Mouse (Mus musculus): ENCODE results near the gene Cldn10.

Cldn10 gene

GRCm38 (mm10) chr14:118862253-118862652 is 74.5 kb downstream of the Cldn10 start:
- no peak for DNase-seq (ENCODE audit: low read depth in 1 of 2, low spot score in 2 of 2)

- no peak for DNase-seq (ENCODE audit: low read depth in 1 of 2, low spot score in 2 of 2)
Observed at GRCm38 (mm10) chr14:118864905-118865304, 77.2 kb downstream of the Cldn10 start.

- DNase-seq (ENCODE audit: low read depth in 1 of 2, low spot score in 2 of 2) = no peak
Observed at GRCm38 (mm10) chr14:118866014-118866811, 78.5 kb downstream of the Cldn10 start.

- DNase-seq (ENCODE audit: low read depth in 1 of 2, low spot score in 2 of 2) = no peak
Observed at GRCm38 (mm10) chr14:118867366-118867765, 79.7 kb downstream of the Cldn10 start.

GRCm38 (mm10) chr14:118868102-118868724 is 80.5 kb downstream of the Cldn10 start:
- DNase-seq (ENCODE audit: low read depth in 1 of 2, low spot score in 2 of 2) = no peak

- DNase-seq (ENCODE audit: low read depth in 1 of 2, low spot score in 2 of 2) = no peak
Observed at GRCm38 (mm10) chr14:118869712-118870111, 82.0 kb downstream of the Cldn10 start.

GRCm38 (mm10) chr14:118874126-118874525 is 86.4 kb downstream of the Cldn10 start:
- DNase-seq (ENCODE audit: low read depth in 1 of 2, low spot score in 2 of 2) = no peak

- DNase-seq (ENCODE audit: low read depth in 1 of 2, low spot score in 2 of 2) = no peak
Observed at GRCm38 (mm10) chr14:118874786-118875415, 87.2 kb downstream of the Cldn10 start.

- DNase-seq (ENCODE audit: low read depth in 1 of 2, low spot score in 2 of 2) = no peak
Observed at GRCm38 (mm10) chr14:118878346-118878910, 90.7 kb downstream of the Cldn10 start.

GRCm38 (mm10) chr14:118880696-118881095 is 93.0 kb downstream of the Cldn10 start:
- no peak for DNase-seq (ENCODE audit: low read depth in 1 of 2, low spot score in 2 of 2)

- no peak for DNase-seq (ENCODE audit: low read depth in 1 of 2, low spot score in 2 of 2)
Observed at GRCm38 (mm10) chr14:118883344-118884249, 95.9 kb downstream of the Cldn10 start.

GRCm38 (mm10) chr14:118884250-118884556 is 96.5 kb downstream of the Cldn10 start:
- DNase-seq (ENCODE audit: low read depth in 1 of 2, low spot score in 2 of 2) = no peak

GRCm38 (mm10) chr14:118890101-118890500 is 102.4 kb downstream of the Cldn10 start:
- no peak for DNase-seq (ENCODE audit: low read depth in 1 of 2, low spot score in 2 of 2)

- no peak for DNase-seq (ENCODE audit: low read depth in 1 of 2, low spot score in 2 of 2)
Observed at GRCm38 (mm10) chr14:118895228-118895627, 107.5 kb downstream of the Cldn10 start.

- no peak for DNase-seq (ENCODE audit: low read depth in 1 of 2, low spot score in 2 of 2)
Observed at GRCm38 (mm10) chr14:118895655-118896054, 107.9 kb downstream of the Cldn10 start.

GRCm38 (mm10) chr14:118899940-118900339 is 112.2 kb downstream of the Cldn10 start:
- no peak for DNase-seq (ENCODE audit: low read depth in 1 of 2, low spot score in 2 of 2)

GRCm38 (mm10) chr14:118900911-118901310 is 113.2 kb downstream of the Cldn10 start:
- DNase-seq (ENCODE audit: low read depth in 1 of 2, low spot score in 2 of 2) = no peak

GRCm38 (mm10) chr14:118903397-118903796 is 115.7 kb downstream of the Cldn10 start:
- DNase-seq (ENCODE audit: low read depth in 1 of 2, low spot score in 2 of 2) = no peak

- DNase-seq (ENCODE audit: low read depth in 1 of 2, low spot score in 2 of 2) = no peak
Observed at GRCm38 (mm10) chr14:118903867-118904562, 116.3 kb downstream of the Cldn10 start.

- DNase-seq (ENCODE audit: low read depth in 1 of 2, low spot score in 2 of 2) = no peak
Observed at GRCm38 (mm10) chr14:118907592-118907991, 119.9 kb downstream of the Cldn10 start.
